Mouse (Mus musculus): ENCODE data around the gene Nanos1.

- TF ChIP-seq TAL1 (IDR thresholded peaks at IDR 0.05; ENCODE audit: low read length): no peak
- TF ChIP-seq GATA1 (IDR thresholded peaks at IDR 0.05; ENCODE audit: low read length): no peak
Measured at GRCm38 (mm10) chr19:60716381-60716780, 39.4 kb upstream of the Nanos1 start.
